Mouse (Mus musculus) MEL (cell line): ENCODE data around the gene Calml3. TPM values are rescaled to one million over a fixed set of nuclear protein-coding genes. Genes with fewer than 3 reads are reported as not detected.

ENCODE experiments used
- DNase-seq: peaks from one replicate; pipeline ENCODE4 v3.0.0; 2011; ENCODE audit warnings: low read depth, low spot score
- H3K27ac ChIP-seq: 2 replicates; pipeline ENCODE4 v1.5.1; 2012; ENCODE audit warnings: low read depth, mild to moderate bottlenecking, control low read depth, low read length, moderate library complexity; ENCODE audit not compliant: control insufficient read depth
- H3K27me3 ChIP-seq, 2 experiments: fragments of 150-350 bp in 1 of 2; sonication (generic) in 1 of 2; 2 replicates each; pipeline ENCODE4 v1.6.1; 2012; ENCODE audit warnings: low read length in 2 of 2, mild to moderate bottlenecking in 2 of 2, improper control_type of control experiment in 1 of 2, moderate library complexity in 1 of 2; ENCODE audit not compliant: insufficient read depth in 2 of 2, control insufficient read depth in 1 of 2
- H3K36me3 ChIP-seq, 2 experiments: 2 replicates each; pipeline ENCODE4 v1.6.1; 2012 to 2014; ENCODE audit warnings: low read length in 2 of 2, improper control_type of control experiment in 1 of 2, inconsistent platforms in 1 of 2, mild to moderate bottlenecking in 1 of 2; ENCODE audit not compliant: insufficient read depth in 2 of 2, control insufficient read depth in 1 of 2
- H3K4me1 ChIP-seq, 2 experiments: fragments of 150-350 bp in 1 of 2; sonication (generic) in 1 of 2; 2 replicates each; pipeline ENCODE4 v1.6.1; 2012; ENCODE audit warnings: low read length in 2 of 2, improper control_type of control experiment in 1 of 2, mild to moderate bottlenecking in 1 of 2; ENCODE audit not compliant: insufficient read depth in 2 of 2, control insufficient read depth in 1 of 2
- H3K4me3 ChIP-seq, 2 experiments: fragments of 150-350 bp in 1 of 2; sonication (generic) in 1 of 2; 2 replicates each; pipeline ENCODE4 v1.5.1; 2012; ENCODE audit warnings: low read depth in 2 of 2, low read length in 2 of 2, mild to moderate bottlenecking in 2 of 2, moderate library complexity in 2 of 2, control low read depth in 1 of 2, improper control_type of control experiment in 1 of 2; ENCODE audit not compliant: control insufficient read depth in 1 of 2, insufficient read depth in 1 of 2
- H3K79me2 ChIP-seq: 2 replicates; pipeline ENCODE4 v1.6.1; 2012; ENCODE audit warnings: mild to moderate bottlenecking, low read length, moderate library complexity; ENCODE audit not compliant: control insufficient read depth, poor library complexity, insufficient read depth
- H3K9ac ChIP-seq: 2 replicates; pipeline ENCODE4 v1.6.1; 2012; ENCODE audit warnings: low read depth, mild to moderate bottlenecking, control low read depth, low read length, moderate library complexity; ENCODE audit not compliant: control insufficient read depth, poor library complexity, severe bottlenecking
- H3K9me3 ChIP-seq: fragments of 150-350 bp; sonication (generic); replicated peaks from 2 replicates; pipeline ENCODE4 v1.6.1; 2012; ENCODE audit warnings: mild to moderate bottlenecking, low read length, improper control_type of control experiment, moderate library complexity; ENCODE audit not compliant: insufficient read depth
- BHLHE40 ChIP-seq: IDR thresholded peaks from 2 replicates; pipeline ENCODE4 v1.6.1; 2012; ENCODE audit warnings: low read depth, mild to moderate bottlenecking, inconsistent platforms, low read length, improper control_type of control experiment, borderline replicate concordance
- CHD1 ChIP-seq: IDR thresholded peaks from 2 replicates; pipeline ENCODE4 v1.6.1; 2012; ENCODE audit warnings: low read depth, mild to moderate bottlenecking, inconsistent platforms, low read length, improper control_type of control experiment
- CTCF ChIP-seq, 3 experiments: IDR thresholded peaks in 2 of 3; conservative IDR thresholded peaks in 1 of 3; 2 replicates each; pipeline ENCODE4 v1.5.1; 2011 to 2012; ENCODE audit warnings: low read length in 3 of 3, low read depth in 2 of 3, mild to moderate bottlenecking in 2 of 3, improper control_type of control experiment in 1 of 3, inconsistent platforms in 1 of 3, mixed read lengths in 1 of 3, moderate library complexity in 1 of 3; ENCODE audit not compliant: control insufficient read depth in 1 of 3, insufficient read depth in 1 of 3, poor library complexity in 1 of 3, severe bottlenecking in 1 of 3
- ELF1 ChIP-seq: IDR thresholded peaks from 2 replicates; pipeline ENCODE4 v1.6.1; 2014; ENCODE audit warnings: low read depth, mild to moderate bottlenecking, inconsistent platforms, low read length, improper control_type of control experiment, moderate library complexity
- ETS1 ChIP-seq: IDR thresholded peaks from 2 replicates; pipeline ENCODE4 v1.6.1; 2012; ENCODE audit warnings: low read depth, mild to moderate bottlenecking, inconsistent platforms, low read length, improper control_type of control experiment, moderate library complexity
- GABPA ChIP-seq: IDR thresholded peaks from 2 replicates; pipeline ENCODE4 v1.6.1; 2012; ENCODE audit warnings: low read depth, mild to moderate bottlenecking, inconsistent platforms, low read length, improper control_type of control experiment, moderate library complexity
- GATA1 ChIP-seq: IDR thresholded peaks from 2 replicates; pipeline ENCODE4 v1.6.1; 2011; ENCODE audit warnings: low read depth, low read length, improper control_type of control experiment
- HCFC1 ChIP-seq: IDR thresholded peaks from 2 replicates; pipeline ENCODE4 v1.6.1; 2012; ENCODE audit warnings: low read depth, mild to moderate bottlenecking, inconsistent platforms, low read length, improper control_type of control experiment, moderate library complexity
- JUND ChIP-seq: IDR thresholded peaks from 2 replicates; pipeline ENCODE4 v1.6.1; 2011; ENCODE audit warnings: low read depth, mild to moderate bottlenecking, improper control_type of control experiment, low read length
- MAFK ChIP-seq: IDR thresholded peaks from 2 replicates; pipeline ENCODE4 v1.6.1; 2011; ENCODE audit warnings: low read depth, mild to moderate bottlenecking, low read length, improper control_type of control experiment, borderline replicate concordance
- MAX ChIP-seq: IDR thresholded peaks from 2 replicates; pipeline ENCODE4 v1.6.1; 2011; ENCODE audit warnings: low read length, improper control_type of control experiment
- MAZ ChIP-seq: IDR thresholded peaks from 2 replicates; pipeline ENCODE4 v1.6.1; 2012; ENCODE audit warnings: low read depth, mild to moderate bottlenecking, inconsistent platforms, low read length, improper control_type of control experiment
- MXI1 ChIP-seq: IDR thresholded peaks from 2 replicates; pipeline ENCODE4 v1.6.1; 2011; ENCODE audit warnings: mild to moderate bottlenecking, low read depth, low read length, improper control_type of control experiment
- MYB ChIP-seq: IDR thresholded peaks from 2 replicates; pipeline ENCODE4 v1.6.1; 2011; ENCODE audit warnings: mild to moderate bottlenecking, low read depth, low read length, improper control_type of control experiment
- MYC ChIP-seq: IDR thresholded peaks from 2 replicates; pipeline ENCODE4 v1.6.1; 2011; ENCODE audit warnings: low read depth, mild to moderate bottlenecking, low read length, improper control_type of control experiment, moderate library complexity
- POLR2AphosphoS5 ChIP-seq: IDR thresholded peaks from 2 replicates; pipeline ENCODE4 v1.6.1; 2012; ENCODE audit warnings: low read depth, borderline replicate concordance, mild to moderate bottlenecking, inconsistent platforms, low read length, moderate library complexity, mixed read lengths
- RAD21 ChIP-seq: IDR thresholded peaks from 2 replicates; pipeline ENCODE4 v1.6.1; 2011; ENCODE audit warnings: mild to moderate bottlenecking, low read depth, low read length, improper control_type of control experiment
- RCOR1 ChIP-seq: IDR thresholded peaks from 2 replicates; pipeline ENCODE4 v1.6.1; 2012; ENCODE audit warnings: low read depth, mild to moderate bottlenecking, inconsistent platforms, low read length, improper control_type of control experiment
- SIN3A ChIP-seq: IDR thresholded peaks from 2 replicates; pipeline ENCODE4 v1.6.1; 2012; ENCODE audit warnings: low read length, improper control_type of control experiment, inconsistent platforms
- SMC3 ChIP-seq: IDR thresholded peaks from 2 replicates; pipeline ENCODE4 v1.6.1; 2011; ENCODE audit warnings: low read depth, low read length, improper control_type of control experiment
- TBP ChIP-seq: IDR thresholded peaks from 2 replicates; pipeline ENCODE4 v1.8.0; 2011; ENCODE audit warnings: low read depth, low read length, improper control_type of control experiment
- TCF12 ChIP-seq: IDR thresholded peaks from 2 replicates; pipeline ENCODE4 v1.6.1; 2014; ENCODE audit warnings: low read depth, mild to moderate bottlenecking, inconsistent platforms, low read length, improper control_type of control experiment, moderate library complexity
- UBTF ChIP-seq: IDR thresholded peaks from 2 replicates; pipeline ENCODE4 v1.6.1; 2012; ENCODE audit warnings: low read depth, mild to moderate bottlenecking, inconsistent platforms, low read length, improper control_type of control experiment, moderate library complexity, borderline replicate concordance; ENCODE audit not compliant: insufficient read depth
- USF1 ChIP-seq: IDR thresholded peaks from 2 replicates; pipeline ENCODE4 v1.6.1; 2014; ENCODE audit warnings: low read depth, mild to moderate bottlenecking, inconsistent platforms, low read length, improper control_type of control experiment, moderate library complexity
- USF2 ChIP-seq, 2 experiments: IDR thresholded peaks; 2 replicates each; pipeline ENCODE4 v1.6.1; 2011 to 2012; ENCODE audit warnings: improper control_type of control experiment in 2 of 2, low read length in 2 of 2, borderline replicate concordance in 1 of 2, inconsistent platforms in 1 of 2, low read depth in 1 of 2, mild to moderate bottlenecking in 1 of 2; ENCODE audit not compliant: insufficient read depth in 1 of 2
- ZC3H11A ChIP-seq: IDR thresholded peaks from 2 replicates; pipeline ENCODE4 v1.6.1; 2012; ENCODE audit warnings: low read depth, mild to moderate bottlenecking, inconsistent platforms, low read length, improper control_type of control experiment
- ZMIZ1 ChIP-seq: IDR thresholded peaks from 2 replicates; pipeline ENCODE4 v1.6.1; 2012; ENCODE audit warnings: low read depth, mild to moderate bottlenecking, inconsistent platforms, low read length, improper control_type of control experiment, moderate library complexity
- polyA plus RNA-seq, 2 experiments: library from polyadenylated mRNA; stranded (reverse) in 1 of 2; unstranded in 1 of 2; fragments of >175 nt in 1 of 2; fragments of >200 nt in 1 of 2; gene quantifications; 2 replicates each; pipeline versions ENCODE4 v1.2.1 to v1.2.4; 2012; ENCODE audit warnings: low replicate concordance in 2 of 2, low read depth in 1 of 2; ENCODE audit not compliant: insufficient read length in 2 of 2, insufficient read depth in 1 of 2, missing spikeins in 1 of 2
- total RNA-seq: library from RNA; depleted of rRNA; stranded (reverse); fragments of 300-350 nt; gene quantifications from 2 replicates; pipeline ENCODE4 v1.2.3, GENCODE M21; 2012

Calml3 gene
- total and polyA plus RNA-seq, 3 experiments, result not detected

DNA sequence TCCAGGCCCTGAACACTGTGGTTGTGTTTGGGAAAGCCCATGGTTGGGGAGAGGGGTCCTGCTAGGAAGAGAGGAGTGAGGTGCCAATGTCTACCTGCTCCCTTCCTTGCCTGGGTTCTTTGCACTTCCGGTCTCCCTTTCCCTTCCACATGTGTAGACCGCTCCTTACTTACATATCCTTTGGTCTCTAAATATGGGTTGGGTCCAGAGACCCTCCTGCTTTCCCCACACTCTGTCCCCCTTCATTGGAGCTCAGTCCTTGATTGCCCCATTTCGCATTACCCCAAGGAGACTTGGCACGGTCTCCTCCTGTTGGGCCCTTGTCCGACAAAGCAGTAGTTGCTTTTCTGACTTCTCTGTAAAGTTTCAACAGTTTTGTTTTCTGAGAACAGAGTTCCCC lies 32.9 kb downstream of the Calml3 start:
- H3K4me3 ChIP-seq, result no peak overlapping the region
- no peak overlapping the region for H3K27ac ChIP-seq
- no peaks in the 10 kb centered on the region for H3K79me2 ChIP-seq
- TF ChIP-seq MAX (no peak), RAD21 (no peak), RCOR1 (no peak), SIN3A (no peak), ETS1 (no peak), CHD1 (no peak), UBTF (no peak), BHLHE40 (no peak), CTCF (IDR thresholded peaks at IDR 0.05 in 2 of 3, conservative IDR thresholded peaks at IDR 0.05 in 1 of 3; ENCODE audit: control insufficient read depth in 1 of 3, insufficient read depth in 1 of 3, low read depth in 2 of 3, low read length in 3 of 3, poor library complexity in 1 of 3, severe bottlenecking in 1 of 3) (no peak), POLR2AphosphoS5 (no peak), GATA1 (no peak), HCFC1 (no peak), ZC3H11A (no peak), TBP (no peak), MAFK (no peak), SMC3 (no peak), JUND (no peak)
- TF ChIP-seq, all 39 proteins: peak for 0
- no peaks in the 10 kb centered on the region for H3K36me3 ChIP-seq
- no peaks in the 10 kb centered on the region for H3K27me3 ChIP-seq
- no peak overlapping the region for H3K9ac ChIP-seq
- no peak for DNase-seq
- H3K9me3 ChIP-seq, result no peaks in the 10 kb centered on the region
- no peaks in the 10 kb centered on the region for H3K4me1 ChIP-seq

DNA sequence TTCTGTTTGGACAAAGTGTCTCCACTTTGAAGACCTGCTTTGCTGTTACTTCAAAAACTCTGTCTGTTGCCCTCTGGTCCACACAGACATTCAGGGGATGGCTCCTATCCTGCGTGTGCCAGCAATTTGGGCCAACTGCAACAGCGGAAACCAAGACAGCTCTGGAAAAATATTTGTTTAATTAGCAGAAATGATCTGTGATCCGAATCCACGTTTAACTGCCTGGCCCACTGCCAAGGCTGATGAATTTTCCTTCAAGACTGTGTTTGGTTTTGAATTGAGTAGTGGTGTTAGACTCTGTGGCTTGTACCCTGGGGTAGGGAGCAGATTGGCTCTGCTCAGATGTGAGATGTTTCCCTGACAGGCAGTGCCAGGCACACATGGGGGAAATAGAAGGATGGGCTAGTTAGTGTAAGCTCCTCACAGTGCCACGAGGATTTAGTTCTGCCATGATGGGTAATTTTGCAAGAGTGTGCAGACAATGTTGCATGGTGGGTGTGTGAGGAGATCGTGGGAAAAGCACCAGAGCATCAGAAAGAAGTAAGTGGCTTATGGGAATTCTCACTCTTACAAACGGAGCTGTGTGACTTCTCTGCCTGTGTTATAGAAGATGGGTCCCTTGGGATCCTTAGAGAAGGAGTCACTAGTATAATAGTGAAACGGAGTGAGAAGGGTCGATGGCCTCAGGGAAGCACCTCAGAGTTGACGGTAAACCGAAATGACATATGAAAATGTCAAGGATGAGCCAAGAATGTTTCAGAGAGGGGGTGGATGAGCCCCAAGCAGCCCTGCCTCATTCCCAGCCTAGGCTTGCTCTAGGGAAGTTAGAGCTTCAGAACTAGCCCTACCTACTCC lies 33.7 kb downstream of the Calml3 start:
- Histone ChIP-seq H3K4me1 (no peaks in the 10 kb centered on the region), H3K27ac (no peak overlapping the region), H3K9me3 (no peaks in the 10 kb centered on the region), H3K27me3 (no peaks in the 10 kb centered on the region), H3K9ac (no peak overlapping the region), H3K79me2 (no peaks in the 10 kb centered on the region), H3K4me3 (no peak overlapping the region), H3K36me3 (no peaks in the 10 kb centered on the region)
- no peak for TF ChIP-seq MXI1
- no peak for TF ChIP-seq CHD1
- TF ChIP-seq JUND, result no peak
- no peak for TF ChIP-seq GABPA
- no peak for TF ChIP-seq SIN3A
- no peak for TF ChIP-seq SMC3
- no peak for TF ChIP-seq USF1
- TF ChIP-seq USF2 (IDR thresholded peaks at IDR 0.05; ENCODE audit: borderline replicate concordance in 1 of 2, insufficient read depth in 1 of 2, low read depth in 1 of 2, low read length in 2 of 2), result no peak
- TF ChIP-seq MAZ, result no peak
- TF ChIP-seq RCOR1, result no peak
- TF ChIP-seq ZC3H11A, result no peak
- no peak for TF ChIP-seq MYC
- no peak for TF ChIP-seq ZMIZ1
- no peak for TF ChIP-seq TCF12
- no peak for TF ChIP-seq UBTF
- no peak for TF ChIP-seq ELF1
- TF ChIP-seq POLR2AphosphoS5, result no peak
- TF ChIP-seq MYB, result no peak
- no peak for TF ChIP-seq HCFC1
- no peak for TF ChIP-seq TBP
- DNase-seq, result no peak
